Mouse (Mus musculus) heart, embryonic 15.5 days (tissue): ENCODE measurements around the gene Cacna1c. TPM values are rescaled to one million over a fixed set of nuclear protein-coding genes. Genes with fewer than 3 reads are reported as not detected.

Experiments
- ATAC-seq: fragments of 200-750 bp; cut with Nextera tagmentation; replicated peaks from 2 replicates; pipeline ENCODE4 v1.8.0; 2017; ENCODE audit warnings: low read depth, moderate TSS enrichment; ENCODE audit not compliant: insufficient number of reproducible peaks, insufficient read depth, low FRiP score
- H3K27ac ChIP-seq: fragments of 300-500 bp; sonication (generic); 2 replicates; pipeline ENCODE4 v1.5.1; 2015; ENCODE audit warnings: mild to moderate bottlenecking, inconsistent platforms
- H3K27me3 ChIP-seq: fragments of 300-500 bp; sonication (generic); 2 replicates; pipeline ENCODE4 v1.6.1; 2015; ENCODE audit warnings: inconsistent platforms
- H3K36me3 ChIP-seq: fragments of 300-500 bp; sonication (generic); 2 replicates; pipeline ENCODE4 v1.6.1; 2015; ENCODE audit warnings: mild to moderate bottlenecking, inconsistent platforms
- H3K4me1 ChIP-seq: fragments of 300-500 bp; sonication (generic); replicated peaks from 2 replicates; pipeline ENCODE4 v1.6.1; 2015; ENCODE audit warnings: inconsistent platforms
- H3K4me2 ChIP-seq: fragments of 300-500 bp; sonication (generic); 2 replicates; pipeline ENCODE4 v1.6.1; 2015; ENCODE audit warnings: inconsistent platforms, mild to moderate bottlenecking, moderate library complexity
- H3K4me3 ChIP-seq: fragments of 300-500 bp; sonication (generic); 2 replicates; pipeline ENCODE4 v1.5.1; 2015; ENCODE audit warnings: mild to moderate bottlenecking, inconsistent platforms
- H3K9ac ChIP-seq: fragments of 300-500 bp; sonication (generic); 2 replicates; pipeline ENCODE4 v1.6.1; 2015; ENCODE audit warnings: mild to moderate bottlenecking, inconsistent platforms
- H3K9me3 ChIP-seq: fragments of 300-500 bp; sonication (generic); replicated peaks from 2 replicates; pipeline ENCODE4 v1.6.1; 2016; ENCODE audit warnings: inconsistent platforms
- WGBS: fragments of 180-500 bp; shearing (Covaris S2); methylation state at CpG from one replicate; pipeline ENCODE4 v1.1.7; 2015; ENCODE audit warnings: mixed read lengths; 5-methylcytosine and 5-hydroxymethylcytosine counted together
- polyA plus RNA-seq: library from polyadenylated mRNA; unstranded; fragments of >200 nt; fragmentation: Nextera tagmentation; extraction: Ambion mirVana; gene quantifications from 2 replicates; pipeline ENCODE4 v1.2.1, GENCODE M21; 2015

Gene Cacna1c
- polyA plus RNA-seq, 1 experiment from 2014 or later = 65.3 TPM

- no peaks in the 10 kb centered on the region for H3K36me3 ChIP-seq
- no peak overlapping the region for H3K27ac ChIP-seq
- no peaks in the 10 kb centered on the region for H3K27me3 ChIP-seq
- no peak overlapping the region for H3K4me3 ChIP-seq
- no peak overlapping the region for H3K4me2 ChIP-seq
- ATAC-seq = no peak
- H3K4me1 ChIP-seq = peaks cover 58% of the 10 kb centered on the region
- 57% methylated on average over 4 of the region's 4 CpGs for WGBS
- H3K9me3 ChIP-seq = no peaks in the 10 kb centered on the region
- H3K9ac ChIP-seq = no peak overlapping the region
Measured at GRCm38 (mm10) chr6:118908176-118908575, 288.0 kb downstream of the Cacna1c start.

GRCm38 (mm10) chr6:118907704-118908103, 288.5 kb downstream of the Cacna1c start:
- H3K9ac ChIP-seq = no peak overlapping the region
- H3K27me3 ChIP-seq = no peaks in the 10 kb centered on the region
- peaks cover 55% of the 10 kb centered on the region for H3K4me1 ChIP-seq
- ATAC-seq = no peak
- H3K36me3 ChIP-seq = no peaks in the 10 kb centered on the region
- H3K4me3 ChIP-seq = no peak overlapping the region
- no peak overlapping the region for H3K4me2 ChIP-seq
- WGBS = 56% methylated on average over 1 of the region's 1 CpGs
- H3K9me3 ChIP-seq = no peaks in the 10 kb centered on the region
- H3K27ac ChIP-seq = 0 out of 2 replicates have a peak overlapping the region, but pooled peaks have one; percentile 24

GRCm38 (mm10) chr6:118906878-118907277, 289.3 kb downstream of the Cacna1c start:
- peak; percentile 75; the same call in 1 of the 2 replicates for ATAC-seq
- Histone ChIP-seq H3K27ac (no peak overlapping the region), H3K4me1 (peaks cover 51% of the 10 kb centered on the region)

GRCm38 (mm10) chr6:118899688-118900087, 296.5 kb downstream of the Cacna1c start:
- Histone ChIP-seq H3K9me3 (no peaks in the 10 kb centered on the region), H3K4me3 (no peak overlapping the region), H3K9ac (no peak overlapping the region), H3K36me3 (no peaks in the 10 kb centered on the region), H3K4me1 (peaks cover 40% of the 10 kb centered on the region), H3K27ac (no peak overlapping the region), H3K4me2 (no peak overlapping the region), H3K27me3 (no peaks in the 10 kb centered on the region)
- 82% methylated on average over 8 of the region's 8 CpGs for WGBS
- ATAC-seq = no peak

More at GRCm38 (mm10) chr6:118906878-118907277, 289.3 kb downstream of the Cacna1c start:
- H3K36me3 ChIP-seq = no peaks in the 10 kb centered on the region
- no peaks in the 10 kb centered on the region for H3K9me3 ChIP-seq
- 56% methylated on average over 5 of the region's 5 CpGs for WGBS
- no peak overlapping the region for H3K4me2 ChIP-seq
- no peak overlapping the region for H3K4me3 ChIP-seq
- no peaks in the 10 kb centered on the region for H3K27me3 ChIP-seq
- no peak overlapping the region for H3K9ac ChIP-seq

GRCm38 (mm10) chr6:118897101-118897500, 299.1 kb downstream of the Cacna1c start:
- Histone ChIP-seq H3K9me3 (no peaks in the 10 kb centered on the region), H3K4me2 (no peak overlapping the region), H3K4me1 (peaks cover 35% of the 10 kb centered on the region), H3K9ac (no peak overlapping the region), H3K27ac (no peak overlapping the region), H3K4me3 (no peak overlapping the region), H3K27me3 (no peaks in the 10 kb centered on the region), H3K36me3 (no peaks in the 10 kb centered on the region)
- 47% methylated on average over 5 of the region's 5 CpGs for WGBS
- no peak; the same call in 1 of the 2 replicates for ATAC-seq

- Histone ChIP-seq H3K9ac (no peak overlapping the region), H3K4me1 (peaks cover 41% of the 10 kb centered on the region), H3K4me2 (no peak overlapping the region), H3K4me3 (no peak overlapping the region), H3K36me3 (no peaks in the 10 kb centered on the region), H3K9me3 (no peaks in the 10 kb centered on the region), H3K27me3 (no peaks in the 10 kb centered on the region), H3K27ac (no peak overlapping the region)
- no peak for ATAC-seq
- WGBS = 91% methylated on average over 6 of the region's 6 CpGs
Measured at GRCm38 (mm10) chr6:118894043-118894442, 302.2 kb downstream of the Cacna1c start.

GRCm38 (mm10) chr6:118889441-118889840, 306.8 kb downstream of the Cacna1c start:
- H3K9ac ChIP-seq = no peak overlapping the region
- 77% methylated on average over 4 of the region's 4 CpGs for WGBS
- H3K27ac ChIP-seq = no peak overlapping the region
- H3K4me3 ChIP-seq = no peak overlapping the region
- no peaks in the 10 kb centered on the region for H3K36me3 ChIP-seq
- peaks cover 49% of the 10 kb centered on the region for H3K4me1 ChIP-seq
- no peaks in the 10 kb centered on the region for H3K9me3 ChIP-seq
- ATAC-seq = no peak
- no peaks in the 10 kb centered on the region for H3K27me3 ChIP-seq
- H3K4me2 ChIP-seq = no peak overlapping the region

- H3K4me2 ChIP-seq = no peak overlapping the region
- H3K27ac ChIP-seq = no peak overlapping the region
- H3K27me3 ChIP-seq = no peaks in the 10 kb centered on the region
- no peaks in the 10 kb centered on the region for H3K36me3 ChIP-seq
- 51% methylated on average over 8 of the region's 8 CpGs for WGBS
- no peaks in the 10 kb centered on the region for H3K9me3 ChIP-seq
- H3K9ac ChIP-seq = no peak overlapping the region
- ATAC-seq = no peak
- no peak overlapping the region for H3K4me3 ChIP-seq
- H3K4me1 ChIP-seq = peaks cover 62% of the 10 kb centered on the region
Measured at GRCm38 (mm10) chr6:118887032-118887431, 309.2 kb downstream of the Cacna1c start.

- Histone ChIP-seq H3K36me3 (no peaks in the 10 kb centered on the region), H3K4me1 (peaks cover 46% of the 10 kb centered on the region), H3K9ac (no peak overlapping the region), H3K4me2 (0 out of 2 replicates have a peak overlapping the region, but pooled peaks have one; percentile 27), H3K9me3 (no peaks in the 10 kb centered on the region), H3K4me3 (no peak overlapping the region), H3K27ac (peak overlapping the region; percentile 73), H3K27me3 (no peaks in the 10 kb centered on the region)
- ATAC-seq = no peak
- 48% methylated on average over 1 of the region's 1 CpGs for WGBS
Measured at GRCm38 (mm10) chr6:118884961-118885360, 311.3 kb downstream of the Cacna1c start.

GRCm38 (mm10) chr6:118884073-118884551, 312.1 kb downstream of the Cacna1c start:
- Histone ChIP-seq H3K4me3 (no peak overlapping the region), H3K4me1 (peaks cover 43% of the 10 kb centered on the region), H3K27me3 (no peaks in the 10 kb centered on the region), H3K27ac (peak overlapping the region; percentile 73), H3K4me2 (peak overlapping the region; percentile 27), H3K36me3 (no peaks in the 10 kb centered on the region), H3K9ac (no peak overlapping the region), H3K9me3 (no peaks in the 10 kb centered on the region)
- ATAC-seq = no peak
- 30% methylated on average over 8 of the region's 8 CpGs for WGBS

GRCm38 (mm10) chr6:118876204-118876603, 320.0 kb downstream of the Cacna1c start:
- Histone ChIP-seq H3K27me3 (no peaks in the 10 kb centered on the region), H3K36me3 (no peaks in the 10 kb centered on the region), H3K4me2 (peak overlapping the region; percentile 7; the same call in 1 of the 2 replicates), H3K4me1 (peaks cover 54% of the 10 kb centered on the region), H3K27ac (peak overlapping the region; percentile 31; the same call in 1 of the 2 replicates), H3K9me3 (no peaks in the 10 kb centered on the region), H3K9ac (no peak overlapping the region), H3K4me3 (no peak overlapping the region)
- ATAC-seq = no peak
- WGBS = 18% methylated on average over 2 of the region's 2 CpGs

GRCm38 (mm10) chr6:118870241-118870841, 325.9 kb downstream of the Cacna1c start:
- WGBS = 70% methylated on average over 7 of the region's 7 CpGs
- H3K4me2 ChIP-seq = no peak overlapping the region
- H3K9ac ChIP-seq = no peak overlapping the region
- H3K36me3 ChIP-seq = no peaks in the 10 kb centered on the region
- peaks cover 80% of the 10 kb centered on the region for H3K4me1 ChIP-seq
- no peak overlapping the region for H3K4me3 ChIP-seq
- H3K27me3 ChIP-seq = no peaks in the 10 kb centered on the region
- no peak overlapping the region for H3K27ac ChIP-seq
- no peak for ATAC-seq
- H3K9me3 ChIP-seq = no peaks in the 10 kb centered on the region
